Mouse (Mus musculus) limb, embryonic 10.5 days (tissue): ENCODE data around the gene Otx2. TPM values are rescaled to one million over a fixed set of nuclear protein-coding genes. Genes with fewer than 3 reads are reported as not detected.
A peak's percentile ranks its signal among the peaks of the same experiment; 100 is the strongest.

Experiments used
- DNase-seq: peaks from one replicate; pipeline ENCODE4 v3.0.0-alpha.2; 2017; ENCODE audit warnings: low spot score
- H3K27ac ChIP-seq: fragments of 300-500 bp; sonication (generic); 2 replicates; pipeline ENCODE4 v1.5.1; 2016; ENCODE audit warnings: mild to moderate bottlenecking
- H3K27me3 ChIP-seq: fragments of 300-500 bp; sonication (generic); 2 replicates; pipeline ENCODE4 v1.6.1; 2016; ENCODE audit warnings: low read depth, mild to moderate bottlenecking; ENCODE audit not compliant: poor library complexity, severe bottlenecking
- H3K36me3 ChIP-seq: fragments of 300-500 bp; sonication (generic); 2 replicates; pipeline ENCODE4 v1.6.1; 2016; ENCODE audit warnings: mild to moderate bottlenecking, moderate library complexity
- H3K4me1 ChIP-seq: fragments of 300-500 bp; sonication (generic); 2 replicates; pipeline ENCODE4 v1.6.1; 2016
- H3K4me3 ChIP-seq: fragments of 300-500 bp; sonication (generic); 2 replicates; pipeline ENCODE4 v1.5.1; 2016; ENCODE audit warnings: mild to moderate bottlenecking, moderate library complexity
- H3K9me3 ChIP-seq: fragments of 300-500 bp; sonication (generic); replicated peaks from 2 replicates; pipeline ENCODE4 v1.6.1; 2016; ENCODE audit warnings: mild to moderate bottlenecking
- WGBS: fragments of 180-500 bp; shearing (Covaris S2); methylation state at CpG from one replicate; pipeline ENCODE4 v1.1.7; 2016; 5-methylcytosine and 5-hydroxymethylcytosine counted together
- polyA plus RNA-seq: library from polyadenylated mRNA; unstranded; fragments of >200 nt; fragmentation: Nextera tagmentation; extraction: Ambion mirVana; gene quantifications from 2 replicates; pipeline ENCODE4 v1.2.1, GENCODE M21; 2016

The Otx2 gene
- polyA plus RNA-seq, 1 experiment from 2014 or later, result not detected

GRCm38 (mm10) chr14:48665816-48666661, 7.6 kb downstream of the Otx2 start:
- Histone ChIP-seq H3K27ac (no peak overlapping the region), H3K27me3 (peaks cover 100% of the 10 kb centered on the region), H3K36me3 (no peaks in the 10 kb centered on the region), H3K4me3 (peak overlapping the region; percentile 36), H3K4me1 (peaks cover 38% of the 10 kb centered on the region), H3K9me3 (no peaks in the 10 kb centered on the region)
- under 1% methylated on average over 52 of the region's 52 CpGs for WGBS
- DNase-seq, result peak; percentile 75

DNA sequence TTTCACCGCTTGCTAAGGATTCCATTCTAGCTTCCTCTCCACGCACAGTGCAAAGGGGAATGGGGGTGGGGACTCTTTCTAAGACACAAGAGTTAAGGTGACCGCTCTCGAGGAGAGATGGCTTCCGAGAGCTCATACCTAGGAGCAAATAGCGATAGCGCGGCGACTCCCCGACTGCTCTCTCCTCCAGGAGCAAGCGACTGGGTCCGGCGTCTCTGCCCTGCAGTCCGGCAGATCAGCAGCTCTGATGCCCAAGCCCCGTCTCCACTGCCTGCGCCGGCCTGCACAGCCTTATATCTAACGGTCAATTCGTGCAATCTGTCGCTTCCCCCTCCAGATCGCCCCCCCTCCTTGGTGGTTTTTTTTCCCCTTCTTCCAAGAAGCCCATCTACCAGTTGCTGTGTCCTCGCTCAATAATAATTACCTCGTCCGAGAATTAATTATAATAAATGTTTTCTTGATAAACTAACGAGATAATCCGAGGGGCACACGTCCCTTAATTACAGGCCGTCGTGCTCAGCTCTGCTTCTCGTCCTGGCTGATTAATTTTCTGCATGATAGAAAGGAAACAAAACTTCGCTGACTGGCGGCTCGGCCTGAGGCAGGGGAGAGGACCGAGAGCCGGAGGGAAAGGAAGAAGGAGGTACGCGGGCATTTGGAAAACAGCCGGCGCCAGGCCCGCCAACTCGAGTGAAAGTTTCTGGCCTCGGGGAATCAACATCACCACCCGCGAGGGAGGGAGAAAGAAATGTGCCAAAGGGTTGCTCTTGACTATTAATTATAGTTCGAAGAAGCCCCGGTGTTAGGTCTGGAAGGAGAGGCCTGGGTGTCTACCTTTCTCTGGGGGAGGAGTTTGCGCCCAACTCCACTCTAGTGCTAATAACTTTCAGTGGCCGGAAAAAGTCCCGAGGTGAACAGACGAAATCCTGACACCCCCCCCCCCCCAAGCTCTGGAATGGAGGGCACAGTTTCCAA, 8.5 kb downstream of the Otx2 start:
- peak; percentile 76 for DNase-seq
- H3K9me3 ChIP-seq, result no peaks in the 10 kb centered on the region
- under 1% methylated on average over 50 of the region's 50 CpGs for WGBS
- H3K27me3 ChIP-seq, result peaks cover 100% of the 10 kb centered on the region
- H3K4me1 ChIP-seq, result peaks cover 38% of the 10 kb centered on the region
- no peak overlapping the region for H3K27ac ChIP-seq
- H3K4me3 ChIP-seq, result peak overlapping the region; percentile 36
- H3K36me3 ChIP-seq, result no peaks in the 10 kb centered on the region

DNA sequence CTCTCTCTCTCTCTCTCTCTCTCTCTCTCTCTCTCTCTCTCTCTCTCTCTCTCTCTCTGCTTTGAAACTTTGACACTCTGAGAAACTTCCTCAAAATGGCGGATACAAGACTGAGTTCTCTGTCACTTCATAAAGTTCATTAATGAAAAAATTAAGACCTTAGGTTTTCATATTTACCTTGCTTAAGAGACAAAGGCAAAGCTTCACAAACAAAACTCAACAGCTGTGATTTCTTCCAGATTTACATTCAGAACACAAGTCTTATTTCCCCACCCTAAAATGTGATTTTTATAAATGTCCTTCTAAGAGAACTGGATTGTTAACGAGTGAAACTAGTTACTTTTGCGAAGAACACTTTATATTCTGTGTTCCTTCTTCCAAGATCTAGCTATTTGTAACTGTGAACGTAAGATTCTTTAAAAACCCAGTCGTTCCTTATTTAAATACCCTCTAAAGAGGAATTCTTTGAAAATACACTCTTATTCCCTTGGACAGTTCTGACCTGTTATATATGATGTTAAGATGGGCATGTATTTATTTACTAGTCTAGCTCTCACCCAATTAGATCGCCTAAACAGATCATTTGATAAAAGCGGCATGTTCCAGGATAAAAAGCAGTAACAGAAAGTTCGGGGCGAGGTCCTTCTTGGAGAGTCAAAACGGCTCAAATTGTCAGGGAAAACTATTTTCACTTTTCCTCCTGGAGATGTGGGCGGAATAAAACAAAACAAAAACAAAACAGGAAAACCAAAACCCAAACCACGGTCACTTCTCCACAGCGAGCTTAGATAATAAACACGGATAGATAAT, 9.4 kb downstream of the Otx2 start:
- Histone ChIP-seq H3K4me1 (peaks cover 38% of the 10 kb centered on the region), H3K36me3 (no peaks in the 10 kb centered on the region), H3K9me3 (no peaks in the 10 kb centered on the region), H3K4me3 (peak overlapping the region; percentile 36; the same call in 1 of the 2 replicates), H3K27ac (no peak overlapping the region), H3K27me3 (peaks cover 100% of the 10 kb centered on the region)
- DNase-seq, result no peak
- WGBS, result 2% methylated on average over 14 of the region's 14 CpGs

GRCm38 (mm10) chr14:48663531-48663930, 10.1 kb downstream of the Otx2 start:
- WGBS, result under 1% methylated on average over 4 of the region's 4 CpGs
- Histone ChIP-seq H3K36me3 (no peaks in the 10 kb centered on the region), H3K27me3 (peaks cover 100% of the 10 kb centered on the region), H3K27ac (no peak overlapping the region), H3K4me3 (no peak overlapping the region), H3K9me3 (no peaks in the 10 kb centered on the region), H3K4me1 (peaks cover 32% of the 10 kb centered on the region)
- no peak for DNase-seq

DNA sequence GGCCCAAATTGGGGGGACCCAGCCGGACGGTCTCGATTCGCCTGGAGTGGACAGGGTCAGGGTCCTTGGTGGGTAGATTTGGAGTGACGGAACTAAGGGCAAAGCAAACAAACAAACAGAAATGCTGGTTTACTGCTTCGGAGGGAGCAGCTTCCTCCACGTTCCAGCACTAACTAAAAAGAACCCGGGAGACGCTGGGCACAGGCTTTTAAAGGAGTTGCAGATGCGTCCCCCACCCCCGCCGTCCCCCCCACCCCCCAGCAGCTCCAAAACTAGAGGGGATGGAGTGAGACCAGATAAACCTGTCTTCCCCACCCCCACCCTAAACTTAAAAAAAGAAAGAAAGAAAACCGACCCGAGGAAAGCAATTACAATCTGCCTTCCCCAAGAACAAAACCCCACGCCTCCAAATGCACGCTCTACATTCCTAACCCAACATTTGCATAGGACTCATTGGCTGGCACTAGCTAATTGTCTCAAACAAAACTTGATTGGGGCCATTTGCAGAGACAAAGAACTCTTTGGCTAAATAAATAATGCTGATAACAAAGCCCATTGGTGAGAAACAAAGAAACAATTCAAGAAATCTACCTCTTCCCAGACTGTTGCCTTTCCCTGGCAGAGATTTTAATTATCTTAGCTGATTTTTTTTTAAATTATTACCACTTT, 10.9 kb downstream of the Otx2 start:
- 1% methylated on average over 16 of the region's 16 CpGs for WGBS
- Histone ChIP-seq H3K4me3 (no peak overlapping the region), H3K4me1 (peaks cover 31% of the 10 kb centered on the region), H3K27ac (no peak overlapping the region), H3K27me3 (peaks cover 100% of the 10 kb centered on the region), H3K36me3 (no peaks in the 10 kb centered on the region), H3K9me3 (no peaks in the 10 kb centered on the region)
- no peak for DNase-seq

GRCm38 (mm10) chr14:48661646-48662567, 11.7 kb downstream of the Otx2 start:
- Histone ChIP-seq H3K36me3 (no peaks in the 10 kb centered on the region), H3K4me3 (no peak overlapping the region), H3K27me3 (peaks cover 100% of the 10 kb centered on the region), H3K9me3 (no peaks in the 10 kb centered on the region), H3K27ac (no peak overlapping the region), H3K4me1 (peaks cover 31% of the 10 kb centered on the region)
- DNase-seq, result peak; percentile 63
- 3% methylated on average over 38 of the region's 38 CpGs for WGBS

- no peak for DNase-seq
- no peaks in the 10 kb centered on the region for H3K36me3 ChIP-seq
- peaks cover 26% of the 10 kb centered on the region for H3K4me1 ChIP-seq
- H3K27ac ChIP-seq, result no peak overlapping the region
- H3K27me3 ChIP-seq, result peaks cover 100% of the 10 kb centered on the region
- H3K4me3 ChIP-seq, result no peak overlapping the region
- WGBS, result 28% methylated on average over 8 of the region's 8 CpGs
- H3K9me3 ChIP-seq, result no peaks in the 10 kb centered on the region
These were observed 12.5 kb downstream of the Otx2 start for GRCm38 (mm10) chr14:48661151-48661550.

GRCm38 (mm10) chr14:48660593-48660992, 13.0 kb downstream of the Otx2 start:
- H3K36me3 ChIP-seq, result no peaks in the 10 kb centered on the region
- no peak overlapping the region for H3K4me3 ChIP-seq
- peaks cover 24% of the 10 kb centered on the region for H3K4me1 ChIP-seq
- H3K27ac ChIP-seq, result no peak overlapping the region
- no peak for DNase-seq
- 68% methylated on average over 4 of the region's 4 CpGs for WGBS
- H3K27me3 ChIP-seq, result peaks cover 100% of the 10 kb centered on the region
- no peaks in the 10 kb centered on the region for H3K9me3 ChIP-seq

GRCm38 (mm10) chr14:48659661-48660060, 14.0 kb downstream of the Otx2 start:
- H3K4me3 ChIP-seq, result no peak overlapping the region
- no peaks in the 10 kb centered on the region for H3K36me3 ChIP-seq
- DNase-seq, result no peak
- H3K27ac ChIP-seq, result no peak overlapping the region
- WGBS, result 71% methylated on average over 4 of the region's 4 CpGs
- H3K27me3 ChIP-seq, result peaks cover 100% of the 10 kb centered on the region
- H3K4me1 ChIP-seq, result peaks cover 24% of the 10 kb centered on the region
- no peaks in the 10 kb centered on the region for H3K9me3 ChIP-seq

- H3K4me1 ChIP-seq, result peaks cover 18% of the 10 kb centered on the region
- peaks cover 100% of the 10 kb centered on the region for H3K27me3 ChIP-seq
- 72% methylated on average over 6 of the region's 6 CpGs for WGBS
- H3K36me3 ChIP-seq, result no peaks in the 10 kb centered on the region
- H3K4me3 ChIP-seq, result no peak overlapping the region
- no peaks in the 10 kb centered on the region for H3K9me3 ChIP-seq
- no peak overlapping the region for H3K27ac ChIP-seq
- DNase-seq, result no peak
These were observed 16.4 kb downstream of the Otx2 start for GRCm38 (mm10) chr14:48657241-48657640.

GRCm38 (mm10) chr14:48656711-48657110, 16.9 kb downstream of the Otx2 start:
- H3K4me1 ChIP-seq, result peaks cover 18% of the 10 kb centered on the region
- H3K27me3 ChIP-seq, result peaks cover 100% of the 10 kb centered on the region
- H3K27ac ChIP-seq, result no peak overlapping the region
- H3K9me3 ChIP-seq, result no peaks in the 10 kb centered on the region
- no peak for DNase-seq
- no peak overlapping the region for H3K4me3 ChIP-seq
- 44% methylated on average over 4 of the region's 4 CpGs for WGBS
- no peaks in the 10 kb centered on the region for H3K36me3 ChIP-seq
